Mouse (Mus musculus): Measurements from ENCODE around the gene Kpna1. TPM values are rescaled to one million over a fixed set of nuclear protein-coding genes. Genes with fewer than 3 reads are reported as not detected.
"Not testable (repeated sequence)": the region's sequence is repeated elsewhere in the genome, so short reads cannot be mapped to it uniquely, and the experiment has no call there.

The Kpna1 gene
- total and polyA plus RNA-seq, 3 experiments, result 22.1 to 63.9 (median 57.9) TPM

DNA sequence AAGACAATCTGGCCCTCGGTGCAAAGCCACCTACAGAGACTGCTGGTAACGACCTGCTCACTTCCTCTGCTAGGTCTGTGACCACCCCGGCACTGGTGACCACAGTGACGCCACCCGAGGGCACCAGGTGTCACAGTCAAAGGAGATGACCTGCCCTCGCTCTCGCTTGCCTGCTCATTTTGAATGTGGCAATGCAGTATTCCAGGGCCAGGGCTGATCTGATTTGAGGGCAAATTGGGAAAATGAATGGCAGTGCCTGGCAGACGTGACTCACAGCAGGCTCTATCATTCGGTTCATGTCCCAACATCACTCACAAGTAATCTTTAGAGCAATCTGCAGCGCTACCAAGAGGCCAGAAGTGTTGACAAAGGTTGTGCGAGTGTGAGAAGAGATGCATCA lies 77.9 kb downstream of the Kpna1 start:
- Histone ChIP-seq H3K27ac (ENCODE audit: insufficient read depth, low read depth) (no peak overlapping the region), H3K9ac (ENCODE audit: insufficient read depth, low read depth) (no peak overlapping the region), H3K27me3 (replicated peaks) (no peaks in the 10 kb centered on the region), H3K79me2 (replicated peaks; ENCODE audit: control insufficient read depth, extremely low read depth, insufficient read depth, poor library complexity, severe bottlenecking) (no peaks in the 10 kb centered on the region), H3K4me2 (ENCODE audit: insufficient read depth, low read depth, poor library complexity, severe bottlenecking) (no peak overlapping the region), H3K4me3 (replicated peaks in 1 of 3; ENCODE audit: low read depth in 2 of 3, low read length in 2 of 3, poor library complexity in 1 of 3) (no peak overlapping the region), H3K9me3 (replicated peaks; ENCODE audit: low read length) (no peaks in the 10 kb centered on the region), H3K36me3 (replicated peaks in 1 of 2; ENCODE audit: control insufficient read depth in 1 of 2, insufficient read depth in 1 of 2, low read length in 1 of 2) (peaks cover 7 to 76% of the 10 kb centered on the region in 2 experiments), H3K4me1 (ENCODE audit: control insufficient read depth in 1 of 2, insufficient read depth in 2 of 2) (peaks cover 3 to 22% of the 10 kb centered on the region in 2 experiments; a peak in 2 of 4 replicates)
- dilution Hi-C loops (cut with MboI; ENCODE audit: extremely low pct_ligation_motif_present, extremely low pct_unique_long_range_greater_than_20kb, low sequenced_read_pairs), result no loop called here
- in situ Hi-C loops (cut with MboI; ENCODE audit: low pct_ligation_motif_present, low pct_unique_long_range_greater_than_20kb, low sequenced_read_pairs), result no loop called here
- no peak for DNase-seq (ENCODE audit: extremely low read depth)
- TF ChIP-seq GABPA (IDR thresholded peaks at IDR 0.05; ENCODE audit: insufficient replicate concordance, low read depth, low read length) (no peak), MAX (IDR thresholded peaks at IDR 0.05; ENCODE audit: low read length) (no peak), TCF12 (IDR thresholded peaks at IDR 0.05; ENCODE audit: low read depth, low read length) (no peak), EP300 (IDR thresholded peaks at IDR 0.05; ENCODE audit: low read length) (no peak), E2F4 (IDR thresholded peaks at IDR 0.05; ENCODE audit: insufficient replicate concordance, low read depth, low read length) (no peak), USF2 (conservative IDR thresholded peaks at IDR 0.05; ENCODE audit: low read depth, low read length) (no peak)

GRCm38 (mm10) chr16:36057933-36058475 lies 79.5 kb downstream of the Kpna1 start:
- Histone ChIP-seq H3K9ac (ENCODE audit: insufficient read depth, low read depth) (no peak overlapping the region), H3K79me2 (replicated peaks; ENCODE audit: control insufficient read depth, extremely low read depth, insufficient read depth, poor library complexity, severe bottlenecking) (no peaks in the 10 kb centered on the region), H3K36me3 (replicated peaks in 1 of 2; ENCODE audit: control insufficient read depth in 1 of 2, insufficient read depth in 1 of 2, low read length in 1 of 2) (peaks cover 0 to 71% of the 10 kb centered on the region in 2 experiments), H3K9me3 (replicated peaks; ENCODE audit: low read length) (no peaks in the 10 kb centered on the region), H3K27me3 (replicated peaks) (no peaks in the 10 kb centered on the region), H3K4me2 (ENCODE audit: insufficient read depth, low read depth, poor library complexity, severe bottlenecking) (no peak overlapping the region), H3K4me3 (replicated peaks in 1 of 3; ENCODE audit: low read depth in 2 of 3, low read length in 2 of 3, poor library complexity in 1 of 3) (no peak overlapping the region), H3K4me1 (ENCODE audit: control insufficient read depth in 1 of 2, insufficient read depth in 2 of 2) (peaks cover 3 to 22% of the 10 kb centered on the region in 2 experiments; a peak in 2 of 4 replicates), H3K27ac (ENCODE audit: insufficient read depth, low read depth) (no peak overlapping the region)
- dilution Hi-C loops (cut with MboI; ENCODE audit: extremely low pct_ligation_motif_present, extremely low pct_unique_long_range_greater_than_20kb, low sequenced_read_pairs) (no loop called here), in situ Hi-C loops (cut with MboI; ENCODE audit: low pct_ligation_motif_present, low pct_unique_long_range_greater_than_20kb, low sequenced_read_pairs) (no loop called here)
- TF ChIP-seq MAX (IDR thresholded peaks at IDR 0.05; ENCODE audit: low read length), result no peak
- TF ChIP-seq TBP (conservative IDR thresholded peaks at IDR 0.05; ENCODE audit: low read depth, low read length), result no peak
- no peak for TF ChIP-seq ETS1 (conservative IDR thresholded peaks at IDR 0.05; ENCODE audit: low read depth, low read length)
- DNase-seq (ENCODE audit: extremely low read depth), result no peak

DNA sequence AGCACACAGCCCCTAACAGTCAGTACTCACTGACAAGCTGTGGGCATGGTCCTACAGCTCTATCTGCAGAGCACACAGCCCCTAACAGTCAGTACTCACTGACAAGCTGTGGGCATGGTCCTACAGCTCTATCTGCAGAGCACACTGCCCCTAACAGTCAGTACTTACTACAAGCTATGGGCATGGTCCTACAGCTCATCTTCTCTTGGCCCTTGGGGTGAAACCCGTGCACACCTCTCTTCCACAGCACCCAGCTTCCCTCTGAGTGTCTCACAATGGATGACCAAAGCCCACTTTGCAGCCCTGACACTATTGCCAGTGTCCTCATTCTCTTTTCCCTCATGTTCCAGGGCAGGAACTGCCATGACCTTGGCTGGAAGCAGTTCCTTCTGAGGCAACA lies 84.0 kb downstream of the Kpna1 start:
- H3K4me3 ChIP-seq (replicated peaks in 1 of 3; ENCODE audit: low read depth in 2 of 3, low read length in 2 of 3, poor library complexity in 1 of 3); H3K4me2 ChIP-seq (ENCODE audit: insufficient read depth, low read depth, poor library complexity, severe bottlenecking); H3K79me2 ChIP-seq (replicated peaks; ENCODE audit: control insufficient read depth, extremely low read depth, insufficient read depth, poor library complexity, severe bottlenecking); dilution Hi-C loops (cut with MboI; ENCODE audit: extremely low pct_ligation_motif_present, extremely low pct_unique_long_range_greater_than_20kb, low sequenced_read_pairs); DNase-seq (ENCODE audit: extremely low read depth); H3K9ac ChIP-seq (ENCODE audit: insufficient read depth, low read depth); H3K9me3 ChIP-seq (replicated peaks; ENCODE audit: low read length); H3K27me3 ChIP-seq (replicated peaks); H3K27ac ChIP-seq (ENCODE audit: insufficient read depth, low read depth); in situ Hi-C loops (cut with MboI; ENCODE audit: low pct_ligation_motif_present, low pct_unique_long_range_greater_than_20kb, low sequenced_read_pairs): not testable (repeated sequence)
- H3K4me1 ChIP-seq (ENCODE audit: control insufficient read depth in 1 of 2, insufficient read depth in 2 of 2), result peaks cover 0 to 11% of the 10 kb centered on the region in 2 experiments; a peak in 1 of 4 replicates
- H3K36me3 ChIP-seq (replicated peaks in 1 of 2; ENCODE audit: control insufficient read depth in 1 of 2, insufficient read depth in 1 of 2, low read length in 1 of 2), result peaks cover 0 to 63% of the 10 kb centered on the region in 2 experiments

Measured in CH12.LX (cell line).